ENCODE assay signal across 17 mouse cellular contexts in the genomic region with DNA sequence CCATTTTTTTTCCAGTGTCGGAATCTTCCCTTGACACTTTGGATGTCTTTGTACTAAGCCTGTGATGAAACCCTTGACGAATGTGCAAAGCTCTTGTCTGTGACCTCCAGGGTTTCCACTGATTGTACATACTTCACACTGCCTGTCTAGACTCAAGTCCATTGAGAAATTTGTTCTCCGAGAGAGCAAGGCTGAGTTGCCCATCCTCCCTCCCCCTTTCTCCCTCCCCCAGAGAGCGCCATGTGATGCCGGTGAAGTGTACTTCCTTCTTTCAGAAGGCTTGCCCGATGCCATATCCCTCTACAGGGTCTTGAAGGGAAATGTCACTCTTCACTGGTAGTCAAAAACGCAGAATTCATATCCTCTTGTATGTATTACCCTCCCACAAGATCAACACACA. TPM values are rescaled to one million over a fixed set of nuclear protein-coding genes. Genes with fewer than 3 reads are reported as not detected.
DNase-seq lines count a peak whose midpoint lies in the region; ATAC-seq lines count a peak whose summit lies in the region.
"Had no signal": no experiment of that assay in that cellular context is flagged by ENCODE, and none has a peak within 500 bp of the region (broad histone marks: within the 10 kb centered on the region; RNA-seq: fewer than 3 reads in every experiment).

No protein-coding gene starts in this region.

- H3K9ac ChIP-seq in lung, embryonic 16.5 days (ENCODE audit: low read length) = no peak overlapping the region
- no peak overlapping the region for H3K9ac ChIP-seq in hindbrain, embryonic 14.5 days

- peak; percentile 53 for ATAC-seq in lung, embryonic 16.5 days (ENCODE audit: low read depth)
- peak; percentile 92 for ATAC-seq in megakaryocyte progenitor cell, adult 5-6 weeks (replicated peaks; ENCODE audit: poor library complexity)
- no peak for ATAC-seq in hindbrain, embryonic 14.5 days (ENCODE audit: low FRiP score)

- no peak overlapping the region for H3K4me2 ChIP-seq in lung, embryonic 16.5 days (ENCODE audit: low read depth, low read length)
- H3K4me2 ChIP-seq in hindbrain, embryonic 14.5 days (replicated peaks) = no peak overlapping the region
- H3K4me2 ChIP-seq: midbrain, embryonic 11.5 days had no signal

- H3K9me3 ChIP-seq in lung, embryonic 16.5 days (ENCODE audit: control insufficient read depth, low read length) = no peaks in the 10 kb centered on the region
- H3K9me3 ChIP-seq in hindbrain, embryonic 14.5 days (ENCODE audit: control insufficient read depth, low read length) = no peaks in the 10 kb centered on the region

- no peaks in the 10 kb centered on the region for H3K36me3 ChIP-seq in lung, embryonic 16.5 days (ENCODE audit: control insufficient read depth, insufficient read depth, low read length)
- no peaks in the 10 kb centered on the region for H3K36me3 ChIP-seq in hindbrain, embryonic 14.5 days (replicated peaks; ENCODE audit: control insufficient read depth, insufficient read depth)

- H3K4me1 ChIP-seq in lung, embryonic 16.5 days (replicated peaks; ENCODE audit: control insufficient read depth, insufficient read depth, low read length) = no peaks in the 10 kb centered on the region; the same call in 1 of the 2 replicates
- H3K4me1 ChIP-seq in hindbrain, embryonic 14.5 days (replicated peaks; ENCODE audit: control insufficient read depth, insufficient read depth, low read length) = no peaks in the 10 kb centered on the region

- WGBS in lung, embryonic 16.5 days = 22% methylated on average over 7 of the region's 7 CpGs
- WGBS in hindbrain, embryonic 14.5 days = 73% methylated on average over 7 of the region's 7 CpGs

- H3K27ac ChIP-seq in lung, embryonic 16.5 days (ENCODE audit: low read length) = no peak overlapping the region
- H3K27ac ChIP-seq in hindbrain, embryonic 14.5 days = no peak overlapping the region

- H3K27me3 ChIP-seq in lung, embryonic 16.5 days (ENCODE audit: control insufficient read depth, insufficient read depth, low read depth, low read length) = no peaks in the 10 kb centered on the region
- no peaks in the 10 kb centered on the region for H3K27me3 ChIP-seq in hindbrain, embryonic 14.5 days (ENCODE audit: control insufficient read depth, insufficient read depth, low read length)

- DNase-seq in adrenal gland, postnatal 14 days = peak; percentile 39
- no peak for DNase-seq in adrenal gland, postnatal 36 days
- DNase-seq in lung, postnatal 4 days = no peak
- DNase-seq in NIH3T3 (ENCODE audit: low read depth) = peak; percentile 20
- no peak for DNase-seq in hindbrain, embryonic 14.5 days (ENCODE audit: low spot score)
- DNase-seq in ovary, postnatal 14 days (ENCODE audit: low spot score) = no peak
- DNase-seq: adrenal gland, adult 2 months; cerebellum, adult 11 months; gastrocnemius, postnatal 36 days; heart, postnatal 4 days; kidney, adult 9 months; kidney, postnatal 36 days; liver; lung, postnatal 10 days had no signal

- no peak overlapping the region for H3K4me3 ChIP-seq in lung, embryonic 16.5 days (ENCODE audit: low read length)
- no peak overlapping the region for H3K4me3 ChIP-seq in hindbrain, embryonic 14.5 days (replicated peaks; ENCODE audit: low read length)

RNA-seq across cellular contexts. Expression of a gene that starts 26.8 kb away (rescaled TPM):
- total RNA-seq in adrenal gland, postnatal 14 days (2021) = 89.6 and 90.3 TPM in 2 replicates
- total RNA-seq in adrenal gland, postnatal 36 days (2021) = 100 to 1,000 TPM in 1 of 2 experiments, 10 to 100 TPM in 1; 94.9 to 126 TPM
- 44.4 and 48.6 TPM in 2 replicates for polyA plus RNA-seq in lung, embryonic 16.5 days (2015; fragmentation: Nextera tagmentation; extraction: Ambion mirVana)
- total RNA-seq in megakaryocyte progenitor cell, adult 5-6 weeks (2015) = 19.3 and 19.4 TPM in 2 replicates
- 56.8 and 84.3 TPM in 2 replicates for total RNA-seq in megakaryocyte progenitor cell, adult 5-6 weeks (2017)
- polyA plus RNA-seq in hindbrain, embryonic 14.5 days (2014; fragmentation: Nextera tagmentation; extraction: Ambion mirVana) = 61.2 and 65.3 TPM in 2 replicates

Comparison
In these comparisons a context has a peak if more than half of its experiments do, and no peak if none do; other contexts are left out.
1. DNase-seq: peak in adrenal gland, postnatal 14 days (single experiment) and NIH3T3 (single experiment); none in adrenal gland, postnatal 36 days (0 of 2), lung, postnatal 4 days (0 of 2), hindbrain, embryonic 14.5 days (single experiment) and ovary, postnatal 14 days (single experiment).